Mouse (Mus musculus): ENCODE results near the gene Tspan4. TPM values are rescaled to one million over a fixed set of nuclear protein-coding genes. Genes with fewer than 3 reads are reported as not detected.

The Tspan4 gene
- total RNA-seq (2021), result 10 to 100 TPM; 14.2 to 20.0 TPM

GRCm38 (mm10) chr7:141475011-141475804, at the start of gene Tspan4, which contains the start of gene Polr2l:
Gene Tspan4, plus strand, starts transcription at chr7:141475240.
Gene Polr2l, minus strand, starts transcription at chr7:141475132.
- intact Hi-C loops (cut with DNase I), result no loop called here
- peak; percentile 87 for DNase-seq (ENCODE audit: low spot score in 2 of 2)

DNA sequence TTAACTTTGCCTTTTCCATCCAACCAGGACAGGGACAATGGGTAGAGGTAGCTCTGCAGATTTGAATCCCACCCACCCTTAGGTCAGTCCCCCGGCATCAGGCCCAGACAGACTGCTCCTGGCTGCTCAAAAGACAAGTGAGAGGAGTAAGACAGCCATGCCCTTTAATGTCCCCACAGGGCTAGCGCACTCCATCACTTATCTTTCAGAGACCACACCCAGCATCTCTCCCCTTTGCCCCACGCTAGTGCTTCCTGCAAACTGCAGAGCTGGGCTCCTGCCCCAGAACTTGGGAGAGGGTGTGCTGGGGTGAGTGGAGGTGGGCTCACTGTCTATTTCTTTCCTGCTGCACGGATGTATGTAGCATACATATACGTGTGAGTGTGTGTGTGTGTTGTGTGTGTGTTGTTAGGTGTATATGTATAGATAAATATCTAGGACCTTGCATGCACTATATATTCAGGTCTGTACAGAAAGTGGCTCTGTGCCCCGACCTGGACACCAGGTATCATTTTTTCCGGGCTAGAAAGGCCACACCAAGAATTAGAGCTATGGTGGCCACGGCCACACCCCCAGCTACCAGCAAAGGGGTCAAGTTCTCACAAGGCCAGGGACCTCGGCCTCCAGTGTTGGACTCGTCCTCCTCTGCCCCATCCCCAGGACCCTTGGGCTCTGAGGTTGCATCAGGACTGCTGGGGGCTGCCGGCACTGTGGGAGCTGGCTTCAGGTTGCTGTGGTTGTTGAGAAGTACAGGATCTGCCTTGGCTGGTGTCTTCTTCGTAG, 47.9 kb upstream of the Tspan4 start:
- intact Hi-C loops (cut with DNase I), result no loop called here
- no peak for DNase-seq (ENCODE audit: low spot score in 2 of 2)

GRCm38 (mm10) chr7:141428701-141429100, 46.3 kb upstream of the Tspan4 start:
- intact Hi-C loops (cut with DNase I), result no loop called here

DNA sequence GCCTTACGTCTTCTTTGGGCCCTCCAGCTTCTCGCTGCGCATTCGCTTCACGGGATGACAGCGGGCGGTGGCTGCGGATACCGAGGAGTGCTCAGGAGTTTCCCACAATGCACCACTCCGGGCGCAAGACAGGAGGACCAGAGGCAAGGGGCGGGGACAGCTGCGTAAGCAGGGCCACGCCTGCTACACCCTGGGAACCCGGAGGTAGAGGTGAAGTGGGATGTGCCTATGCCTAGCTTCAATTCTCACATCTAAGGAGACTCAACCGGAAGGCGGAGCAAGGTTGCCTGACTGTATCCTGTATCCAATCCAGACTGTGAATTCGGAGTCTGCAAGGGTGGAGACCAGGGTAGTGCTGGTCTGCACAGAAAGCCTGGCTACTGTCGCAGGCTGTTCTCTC, 45.7 kb upstream of the Tspan4 start, which contains the start of gene Cend1:
Cend1 (minus strand) TSS at position 182 of the 400 bp plus-strand sequence.
- DNase-seq (ENCODE audit: low spot score in 2 of 2), result peak; percentile 89 to 92
- intact Hi-C loops (cut with DNase I), result no loop called here

More at GRCm38 (mm10) chr7:141428701-141429100, 46.3 kb upstream of the Tspan4 start:
- no peak for DNase-seq (ENCODE audit: low spot score in 2 of 2)

DNA sequence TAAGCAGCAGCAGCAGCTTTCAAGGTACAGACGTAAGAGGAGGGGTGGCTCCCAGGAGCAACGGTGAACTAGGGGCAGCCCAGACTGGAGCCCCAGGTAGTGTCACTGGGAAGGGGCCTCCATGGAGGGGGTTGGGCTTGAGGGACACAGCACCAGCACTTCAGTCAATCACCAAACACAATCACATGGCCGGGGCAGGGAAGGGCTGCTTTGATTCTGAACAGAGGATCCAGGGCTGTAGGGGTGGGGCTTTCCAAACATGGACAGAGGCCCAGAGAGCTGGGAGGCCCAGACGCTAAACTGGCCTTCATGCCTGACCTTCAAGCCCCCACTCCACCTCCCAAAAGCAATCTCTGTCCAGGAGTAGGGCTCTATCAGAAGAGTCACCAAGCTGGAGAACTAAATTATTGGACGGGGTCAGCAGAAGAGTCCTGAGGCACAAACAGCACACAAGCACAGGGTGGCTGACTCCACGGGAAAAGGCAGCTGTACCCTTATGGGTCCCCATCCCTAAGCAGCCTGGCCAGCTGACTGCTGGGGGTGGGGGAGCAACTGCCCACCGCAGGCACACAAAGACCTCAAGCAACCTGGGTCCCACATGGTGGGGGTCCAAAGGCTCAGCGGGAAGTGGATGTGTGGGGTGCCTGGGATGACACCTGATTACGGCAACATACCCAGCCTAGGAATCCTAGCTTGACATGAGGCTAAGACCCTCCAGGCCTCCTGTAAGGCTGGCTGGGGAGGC, 45.0 kb upstream of the Tspan4 start:
- peak in 1 of 2 experiments; percentile 13 for DNase-seq (ENCODE audit: low spot score in 2 of 2)
- intact Hi-C loops (cut with DNase I), result no loop called here

DNA sequence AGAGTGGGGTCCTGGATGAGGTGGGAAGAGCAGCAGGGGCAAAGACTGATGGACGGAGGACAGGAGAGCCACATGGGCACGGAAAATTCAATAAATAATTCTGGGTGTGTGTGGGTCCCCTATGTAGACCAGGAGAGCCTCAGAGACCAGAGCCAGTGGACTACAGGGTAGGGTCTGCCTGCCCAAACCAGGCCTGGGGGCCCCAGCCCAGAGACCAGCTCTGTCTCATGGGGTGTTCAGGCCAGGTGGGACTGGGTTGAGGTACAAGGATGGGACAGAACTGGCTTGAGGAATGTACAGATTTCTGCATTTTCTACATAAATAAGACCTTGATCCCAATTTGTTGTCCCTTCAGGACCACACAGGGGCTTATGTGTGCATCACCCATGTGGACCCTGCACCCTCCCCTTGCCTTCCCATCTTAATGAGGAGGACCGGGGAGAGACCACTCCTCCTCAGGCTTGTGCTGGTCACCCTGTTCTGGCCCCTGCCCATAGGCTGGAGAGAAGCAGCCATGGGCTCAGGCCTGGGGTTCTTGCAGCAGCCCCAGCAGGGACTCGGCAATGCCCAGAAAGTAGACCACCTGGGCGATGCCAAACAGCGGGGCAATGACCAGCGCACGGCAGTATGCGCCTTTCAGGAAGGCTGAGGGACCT, 44.3 kb upstream of the Tspan4 start:
- no peak for DNase-seq (ENCODE audit: low spot score in 2 of 2)
- intact Hi-C loops (cut with DNase I), result no loop called here

DNA sequence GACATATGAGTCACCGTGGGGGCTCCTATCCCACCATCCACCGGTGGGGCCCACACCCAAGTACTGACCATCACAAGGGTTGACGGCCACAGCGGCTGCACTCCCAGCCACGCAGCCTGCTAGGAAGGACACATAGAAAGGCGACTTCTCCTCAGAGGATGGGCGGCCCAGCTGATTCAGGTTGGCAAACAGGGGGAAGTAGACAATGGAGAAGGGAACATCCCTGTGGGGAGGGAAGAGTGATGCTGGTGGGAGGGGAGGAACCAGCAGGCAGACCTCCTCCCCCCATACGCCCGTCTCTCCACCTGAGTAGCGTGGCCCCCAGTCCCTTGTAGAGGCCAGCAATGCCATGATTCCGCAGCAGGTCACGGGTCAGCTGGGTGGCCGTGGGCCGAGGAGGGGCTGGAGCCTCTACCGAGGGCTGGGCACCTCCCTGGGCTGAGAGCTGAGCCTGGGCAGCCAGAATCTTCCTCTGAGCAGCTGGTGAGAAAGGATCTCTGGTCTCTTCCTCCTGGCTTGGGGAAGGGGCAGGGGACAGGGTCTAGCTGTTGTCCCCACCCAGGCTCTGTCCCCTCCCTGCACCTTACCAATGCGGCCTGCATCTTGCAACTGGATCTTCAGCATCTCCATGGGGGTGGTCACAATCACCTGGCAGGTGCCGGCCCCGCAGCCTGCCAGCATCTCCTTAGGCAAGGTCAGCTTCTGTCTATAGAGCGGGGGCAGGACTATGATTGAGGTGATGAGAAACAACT, 43.4 kb upstream of the Tspan4 start:
- no peak for DNase-seq (ENCODE audit: low spot score in 2 of 2)
- intact Hi-C loops (cut with DNase I), result no loop called here

DNA sequence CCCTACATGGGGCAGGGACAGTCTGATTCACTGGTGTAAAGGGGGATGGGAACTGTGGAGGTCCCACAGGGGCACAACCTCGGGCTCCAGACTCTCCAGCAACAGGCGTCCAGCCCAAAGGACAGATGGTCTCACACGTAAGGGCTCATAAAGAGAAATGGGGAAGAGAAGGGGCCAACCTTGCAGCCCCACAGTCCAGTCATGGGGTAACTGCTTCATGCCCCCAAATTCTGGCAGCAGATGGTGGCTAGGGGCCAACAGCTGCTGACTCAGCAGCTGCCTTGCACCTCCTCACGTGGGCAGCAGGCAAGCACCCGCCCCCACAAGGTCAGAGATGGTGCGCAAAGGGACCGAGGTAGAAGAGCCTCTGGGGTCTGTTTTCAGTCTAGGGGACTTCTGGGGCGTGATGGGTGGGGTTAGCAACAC, 42.8 kb upstream of the Tspan4 start:
- peak in 1 of 2 experiments; percentile 9 for DNase-seq (ENCODE audit: low spot score in 2 of 2)
- intact Hi-C loops (cut with DNase I), result no loop called here

DNA sequence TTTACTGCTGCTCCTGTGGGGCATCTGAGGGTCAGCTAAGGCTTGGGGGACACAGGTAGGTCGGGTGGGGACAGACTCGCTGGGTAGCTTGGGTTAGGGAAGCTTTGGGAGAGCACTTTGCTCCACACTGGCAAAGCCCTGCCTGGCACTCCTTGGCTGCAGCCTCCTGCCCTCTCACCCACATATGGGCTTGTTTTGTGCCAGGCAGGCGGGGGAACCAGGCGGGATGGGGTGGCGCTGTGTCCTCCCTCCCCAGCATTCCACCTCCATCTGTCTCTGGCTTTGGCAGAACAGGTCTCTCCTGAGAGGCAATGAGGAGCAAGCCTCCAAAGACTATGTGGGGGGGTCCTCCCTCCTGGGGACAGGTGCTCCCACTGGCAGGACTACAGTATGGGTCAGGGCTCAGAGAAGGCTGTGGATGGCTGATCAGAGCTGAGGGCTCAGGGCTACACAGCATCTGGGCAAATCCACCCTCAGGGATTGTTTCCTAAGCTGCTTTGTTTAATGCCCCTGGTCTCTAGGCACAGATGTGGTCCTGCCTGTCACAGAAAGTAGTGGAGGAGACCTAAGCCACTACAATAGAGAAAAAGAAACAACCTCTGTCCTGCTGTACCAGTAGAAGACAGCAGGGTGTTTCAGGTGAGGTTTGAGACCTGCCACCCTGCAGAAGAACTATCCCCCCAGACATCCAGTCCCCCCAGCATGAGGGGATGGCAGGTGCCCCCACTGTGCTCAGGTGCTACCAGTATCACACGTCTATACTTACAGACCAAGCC, 42.1 kb upstream of the Tspan4 start:
- intact Hi-C loops (cut with DNase I), result no loop called here
- peak in 1 of 2 experiments; percentile 18 for DNase-seq (ENCODE audit: low spot score in 2 of 2)

GRCm38 (mm10) chr7:141433517-141434400, 41.3 kb upstream of the Tspan4 start:
- intact Hi-C loops (cut with DNase I), result no loop called here
- DNase-seq (ENCODE audit: low spot score in 2 of 2), result no peak

GRCm38 (mm10) chr7:141434464-141434863, 40.6 kb upstream of the Tspan4 start:
- intact Hi-C loops (cut with DNase I), result no loop called here
- DNase-seq (ENCODE audit: low spot score in 2 of 2), result peak; percentile 65 to 78

DNA sequence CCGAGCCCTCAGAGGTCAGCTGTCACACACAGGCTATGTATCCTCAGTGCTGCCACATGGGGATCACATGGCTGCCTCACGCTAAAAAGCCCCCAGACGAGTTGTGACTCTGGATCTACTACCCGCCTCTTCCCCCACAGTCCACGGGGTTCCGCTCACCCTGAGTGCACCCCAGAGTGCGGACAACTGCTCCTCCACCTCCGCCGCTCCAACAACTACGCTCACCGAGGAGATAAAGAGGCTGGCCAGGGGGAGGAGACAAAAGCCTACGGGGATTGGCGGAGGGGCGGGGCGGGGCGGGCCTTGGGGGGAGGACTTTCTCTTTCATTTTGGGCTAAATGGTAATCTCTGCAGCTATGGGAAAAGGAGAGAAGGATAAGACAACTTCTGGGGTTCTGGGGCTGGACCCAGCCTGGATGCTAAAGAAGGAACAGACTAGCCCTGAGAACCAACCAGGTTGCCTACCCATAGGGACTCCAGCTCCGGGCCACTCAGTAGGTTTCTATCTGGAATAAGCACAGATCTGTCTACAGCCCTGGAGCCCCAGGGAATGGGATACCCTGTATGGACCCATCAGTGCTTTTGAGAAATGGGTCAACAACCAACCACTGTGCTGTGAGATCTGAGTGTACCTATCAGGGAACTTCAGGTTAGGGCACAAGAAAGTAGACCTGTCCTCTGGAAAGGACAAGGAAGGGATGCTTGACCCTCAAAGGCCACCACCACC, 39.7 kb upstream of the Tspan4 start:
- intact Hi-C loops (cut with DNase I), result no loop called here
- DNase-seq (ENCODE audit: low spot score in 2 of 2), result peak; percentile 55 to 59

DNA sequence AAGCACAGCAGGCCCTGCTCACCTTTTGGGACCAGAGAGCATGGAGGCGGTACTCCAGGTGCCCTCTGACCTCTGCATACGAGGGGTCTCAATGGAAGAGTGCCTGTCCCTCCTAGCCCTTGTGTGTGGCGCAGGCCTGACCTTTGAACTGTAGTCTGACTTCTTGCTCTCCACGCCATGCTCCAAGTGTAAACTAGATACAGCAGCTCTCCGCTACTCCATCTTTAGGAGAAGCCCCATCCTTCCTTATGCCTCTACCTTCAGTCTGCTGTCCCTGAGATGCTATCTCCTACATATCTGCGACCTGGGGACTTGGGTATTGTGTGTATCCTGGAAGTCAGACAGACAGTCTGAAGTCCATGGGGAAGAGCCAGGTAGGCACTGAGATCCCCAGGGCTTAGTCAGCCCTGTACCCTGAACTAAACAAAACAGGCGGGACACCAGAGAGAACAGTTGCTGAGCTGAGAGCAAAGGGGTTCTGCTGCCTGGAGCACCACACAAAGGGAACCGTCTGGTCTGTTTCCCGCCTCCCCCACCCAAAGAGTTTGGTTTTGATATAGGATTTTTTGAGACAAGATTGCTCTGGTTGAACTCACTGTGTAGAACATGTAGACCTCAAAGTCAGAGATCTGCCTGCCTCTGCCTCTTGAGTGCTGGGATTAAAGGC, 39.1 kb upstream of the Tspan4 start:
- intact Hi-C loops (cut with DNase I), result no loop called here
- DNase-seq (ENCODE audit: low spot score in 2 of 2), result peak in 1 of 2 experiments; percentile 7

DNA sequence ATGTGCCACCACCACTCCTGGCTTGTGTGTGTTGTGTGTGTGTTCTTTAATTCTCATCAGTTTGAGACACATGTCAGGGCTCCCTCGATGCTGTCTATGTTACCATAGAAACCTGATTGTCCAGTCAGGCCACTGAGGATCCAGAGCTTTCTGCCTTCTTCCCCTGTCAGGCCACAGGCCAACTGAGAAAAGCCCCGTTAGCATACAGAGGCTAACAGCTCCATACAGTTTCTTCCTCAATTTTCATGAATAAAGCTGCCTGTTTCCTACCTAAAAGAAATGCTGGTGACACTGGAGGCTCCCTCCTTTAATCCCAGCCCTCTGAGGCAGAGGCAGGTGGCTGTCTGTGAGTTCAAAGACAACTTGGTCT, 38.5 kb upstream of the Tspan4 start:
- no peak for DNase-seq (ENCODE audit: low spot score in 2 of 2)
- intact Hi-C loops (cut with DNase I), result no loop called here

DNA sequence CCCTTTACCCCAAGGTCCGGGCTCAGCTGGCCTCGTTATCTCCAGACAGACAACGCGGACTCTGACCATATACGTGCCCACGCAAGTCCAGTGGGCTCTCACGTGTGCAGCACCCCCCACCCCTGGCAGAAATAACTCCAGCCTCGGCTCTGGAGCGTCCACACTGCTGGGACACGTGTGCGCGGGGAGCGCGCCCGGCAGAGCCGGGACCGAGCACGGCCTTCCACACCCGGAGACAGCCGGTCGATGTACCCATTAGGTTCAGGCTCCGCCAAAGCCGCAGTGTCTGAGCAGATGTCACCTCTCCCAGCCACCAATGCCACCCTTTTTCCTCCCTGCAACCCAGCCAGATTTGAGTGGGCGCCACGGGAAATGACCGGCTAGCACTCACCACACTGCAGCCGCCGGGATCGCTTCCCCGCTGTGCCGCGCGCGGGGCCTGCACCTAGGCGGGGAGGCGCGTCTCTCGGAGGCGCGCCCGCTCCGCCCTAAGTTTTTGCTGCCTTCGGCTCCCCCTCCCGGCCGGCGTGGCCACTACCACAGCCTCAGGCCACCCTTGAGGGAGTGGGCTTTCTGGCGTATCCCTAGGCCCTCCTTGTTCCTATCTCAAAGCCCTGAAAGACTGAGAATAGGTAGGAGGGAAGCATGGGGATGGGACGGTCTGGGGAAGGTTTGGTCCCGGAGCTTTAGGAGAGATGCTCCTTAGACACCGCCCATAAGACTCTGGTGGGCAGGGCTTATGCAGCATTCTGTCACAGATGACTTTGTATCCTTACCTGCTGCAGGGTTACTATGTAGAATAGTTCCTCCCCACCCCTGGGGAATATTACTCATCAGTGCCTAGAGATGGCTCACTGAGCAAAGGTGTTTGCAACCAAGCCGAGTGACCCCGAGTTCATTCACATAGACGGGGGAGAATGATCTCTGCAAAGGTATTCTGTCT, 37.6 kb upstream of the Tspan4 start, which contains the start of gene Slc25a22:
Slc25a22 (minus strand) TSS at position 715 of the 943 bp plus-strand sequence.
- intact Hi-C loops (cut with DNase I), result no loop called here
- peak; percentile 88 to 89 for DNase-seq (ENCODE audit: low spot score in 2 of 2)

Measured in left cerebral cortex, postnatal 36 days (tissue).